Mouse (Mus musculus): ENCODE measurements around the gene Arl13b.

Gene Arl13b

DNA sequence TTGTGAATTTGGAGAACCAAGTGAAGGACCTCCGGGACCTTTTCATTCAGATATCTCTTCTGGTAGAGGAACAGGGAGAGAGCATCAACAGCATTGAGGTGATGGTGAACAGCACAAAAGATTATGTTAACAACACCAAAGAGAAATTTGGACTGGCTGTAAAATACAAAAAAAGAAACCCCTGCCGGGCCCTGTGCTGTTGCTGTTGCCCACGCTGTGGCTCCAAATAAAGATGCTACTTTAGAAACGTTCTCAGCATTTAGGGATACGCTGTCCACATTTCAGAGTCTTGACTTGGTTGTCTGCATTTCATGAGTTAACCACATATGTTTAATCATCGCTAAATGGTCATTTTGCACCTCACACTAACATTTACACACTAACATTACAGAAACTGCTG, 24.4 kb downstream of the Arl13b start:
- no peak for DNase-seq (ENCODE audit: extremely low read depth, low read depth, low spot score)

DNA sequence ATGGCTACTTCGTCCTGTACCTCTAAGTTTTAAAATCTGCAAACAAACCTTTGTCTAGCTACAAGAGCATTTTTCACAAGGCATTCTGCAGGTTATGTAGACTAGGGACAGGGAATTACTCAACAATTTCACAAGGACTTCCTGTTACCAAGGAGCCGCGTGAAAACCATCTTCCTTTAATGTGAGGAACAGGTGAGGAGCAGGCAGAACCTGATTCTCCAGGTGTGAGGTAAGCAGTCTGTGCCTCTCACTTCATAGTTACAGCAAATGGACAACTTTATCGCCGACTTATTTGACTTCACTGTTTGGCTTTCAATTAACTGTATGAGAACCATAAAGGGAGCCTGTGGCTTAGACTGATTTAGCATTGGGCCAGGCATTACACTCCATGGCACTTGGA, 32.3 kb downstream of the Arl13b start, which contains the start of gene Stx19:
Gene Stx19 (plus strand): TSS at position 186 of the 400 bp plus-strand sequence.
- DNase-seq (ENCODE audit: extremely low read depth, low read depth, low spot score), result peak; percentile 75

GRCm38 (mm10) chr16:62813790-62814189, 33.0 kb downstream of the Arl13b start:
- no peak for DNase-seq (ENCODE audit: extremely low read depth, low read depth, low spot score)

DNA sequence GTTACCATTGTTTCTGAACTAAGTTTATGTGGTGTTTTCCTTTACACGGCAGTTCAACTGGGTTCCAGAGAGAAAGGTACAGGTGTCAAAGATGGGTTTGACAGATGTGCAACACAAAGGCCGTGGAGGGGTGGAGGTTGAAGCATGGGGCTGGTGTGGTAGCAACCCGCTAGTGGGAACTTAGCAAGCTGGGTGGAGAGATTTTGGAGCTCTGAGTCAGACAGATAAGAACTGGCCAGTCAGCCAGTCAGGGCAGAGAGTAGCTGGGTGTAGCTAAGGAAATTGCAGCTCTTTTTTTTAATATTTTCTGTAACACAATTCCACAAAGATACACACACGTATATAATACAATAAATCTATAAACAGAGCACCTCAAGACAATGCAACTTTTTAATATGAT, 36.0 kb downstream of the Arl13b start:
- no peak for DNase-seq (ENCODE audit: extremely low read depth, low read depth, low spot score)

DNA sequence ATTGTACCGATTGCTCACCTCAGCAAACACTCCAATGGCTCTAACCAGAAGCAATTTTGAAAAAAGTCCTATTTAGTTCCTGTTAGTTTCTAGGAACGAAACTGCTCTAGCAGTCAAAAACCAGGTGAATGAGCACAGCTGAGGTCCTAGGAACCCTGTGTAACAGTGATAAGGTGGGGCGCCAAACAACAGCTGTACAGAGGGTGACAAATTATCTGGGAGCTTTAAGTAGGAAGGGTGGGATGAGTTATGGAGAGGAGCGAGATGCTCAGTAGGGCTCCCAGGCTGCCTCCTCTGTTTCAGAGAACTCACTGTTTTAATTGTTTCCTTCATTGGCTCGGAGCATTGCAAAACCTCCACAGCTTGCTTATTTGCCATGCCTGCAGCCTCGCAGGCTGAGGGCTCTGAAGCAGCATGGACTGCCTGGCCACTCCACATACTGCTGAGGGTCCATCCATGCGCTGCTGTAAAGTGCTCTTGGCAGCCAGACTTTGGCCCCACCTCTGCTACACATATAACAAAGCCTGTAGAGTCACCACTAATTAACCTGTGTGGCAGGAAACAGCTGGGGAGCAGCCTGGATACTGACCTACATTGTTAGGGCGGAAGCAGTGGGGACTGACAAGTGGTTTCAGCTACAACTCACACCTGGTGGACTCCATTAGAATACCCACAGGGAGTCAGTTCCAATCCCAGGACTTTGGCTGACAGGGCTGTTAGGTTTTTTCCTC, 39.4 kb downstream of the Arl13b start:
- DNase-seq (ENCODE audit: extremely low read depth, low read depth, low spot score), result no peak

- no peak for DNase-seq (ENCODE audit: extremely low read depth, low read depth, low spot score)
Measured at GRCm38 (mm10) chr16:62804621-62805020, 42.2 kb downstream of the Arl13b start.

DNA sequence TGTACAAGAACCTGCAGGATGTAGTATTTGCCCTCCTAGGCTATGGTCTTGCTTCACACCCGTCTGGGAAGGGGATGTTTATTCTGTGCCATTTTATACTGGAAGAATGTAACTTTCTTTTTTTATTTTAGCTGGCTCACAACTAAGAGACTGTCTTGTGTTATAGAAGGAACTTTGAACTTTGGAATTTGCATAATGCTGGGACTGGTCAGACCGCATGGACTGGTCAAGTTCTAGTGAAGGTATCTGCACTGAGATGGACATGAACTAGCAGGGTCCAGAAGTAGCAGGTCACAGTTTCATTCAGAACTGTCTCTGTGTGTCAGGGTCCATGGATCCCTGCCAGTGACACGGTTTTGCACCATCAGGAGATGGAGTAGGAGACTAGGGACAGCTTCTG, 47.0 kb downstream of the Arl13b start:
- DNase-seq (ENCODE audit: extremely low read depth, low read depth, low spot score), result no peak

GRCm38 (mm10) chr16:62799426-62799825, 47.4 kb downstream of the Arl13b start:
- no peak for DNase-seq (ENCODE audit: extremely low read depth, low read depth, low spot score)

- DNase-seq (ENCODE audit: extremely low read depth, low read depth, low spot score), result no peak
Measured at GRCm38 (mm10) chr16:62798808-62799207, 48.0 kb downstream of the Arl13b start.

DNA sequence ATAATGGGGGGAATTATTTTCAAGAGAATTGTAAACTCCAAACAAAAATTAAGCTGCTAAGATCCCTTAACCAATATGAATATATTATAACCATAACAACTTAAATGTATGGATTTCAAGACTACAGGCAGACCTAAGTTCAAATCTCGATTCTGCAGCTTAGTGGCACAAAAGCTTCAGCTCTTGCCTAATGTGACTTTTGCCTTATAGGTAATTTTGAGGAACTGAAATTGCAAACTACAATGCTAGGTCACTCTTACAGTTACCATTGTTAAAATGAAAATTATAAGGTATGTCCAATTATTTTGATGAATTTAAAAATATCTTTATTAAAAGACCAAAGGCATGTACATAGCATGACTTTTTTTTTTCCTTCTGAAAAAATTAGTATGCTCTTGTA, 50.2 kb downstream of the Arl13b start:
- DNase-seq (ENCODE audit: extremely low read depth, low read depth, low spot score), result no peak

GRCm38 (mm10) chr16:62786621-62787331, 60.1 kb downstream of the Arl13b start, which contains the start of gene Nsun3:
Nsun3 (minus strand) TSS chr16:62786818.
- DNase-seq (ENCODE audit: extremely low read depth, low read depth, low spot score), result peak; percentile 63

- no peak for DNase-seq (ENCODE audit: extremely low read depth, low read depth, low spot score)
Measured at GRCm38 (mm10) chr16:62782229-62782628, 64.6 kb downstream of the Arl13b start.

- no peak for DNase-seq (ENCODE audit: extremely low read depth, low read depth, low spot score)
Measured at GRCm38 (mm10) chr16:62778282-62778681, 68.6 kb downstream of the Arl13b start.

- DNase-seq (ENCODE audit: extremely low read depth, low read depth, low spot score), result no peak
Measured at GRCm38 (mm10) chr16:62776034-62776433, 70.8 kb downstream of the Arl13b start.

GRCm38 (mm10) chr16:62773462-62773861, 73.4 kb downstream of the Arl13b start:
- no peak for DNase-seq (ENCODE audit: extremely low read depth, low read depth, low spot score)

DNA sequence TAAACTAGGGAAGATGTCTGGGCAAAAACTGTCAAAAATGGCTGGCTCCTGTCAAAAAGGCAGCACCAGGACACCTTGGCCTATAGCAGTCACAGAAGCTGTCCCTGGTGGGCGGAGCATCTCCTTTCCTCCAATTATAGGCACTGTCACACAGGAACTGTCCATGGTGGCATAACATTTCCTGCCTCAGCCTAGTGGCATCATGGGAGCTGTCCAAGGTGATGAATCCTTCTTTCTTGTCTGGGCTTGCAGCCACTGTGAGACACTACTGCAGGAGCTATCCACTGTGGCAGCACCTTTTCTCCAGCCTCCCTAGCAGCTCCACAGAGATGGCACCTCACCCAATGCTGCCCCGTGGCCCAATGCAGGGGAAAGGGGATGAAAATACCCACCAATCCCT, 88.5 kb downstream of the Arl13b start:
- DNase-seq (ENCODE audit: extremely low read depth, low read depth, low spot score), result no peak

GRCm38 (mm10) chr16:62755307-62755706, 91.5 kb downstream of the Arl13b start:
- DNase-seq (ENCODE audit: extremely low read depth, low read depth, low spot score), result no peak

GRCm38 (mm10) chr16:62753597-62753996, 93.2 kb downstream of the Arl13b start:
- no peak for DNase-seq (ENCODE audit: extremely low read depth, low read depth, low spot score)

GRCm38 (mm10) chr16:62753079-62753478, 93.8 kb downstream of the Arl13b start:
- DNase-seq (ENCODE audit: extremely low read depth, low read depth, low spot score), result no peak

GRCm38 (mm10) chr16:62745875-62746274, 101.0 kb downstream of the Arl13b start:
- DNase-seq (ENCODE audit: extremely low read depth, low read depth, low spot score), result no peak
